Mouse (Mus musculus) T-helper 17 cell (primary cell): ENCODE results near the gene Pdzd2.

Experiments used
- in situ Hi-C, 2 experiments: fragments of 300-600 bp; cut with MboI, MseI; formaldehyde crosslinking; loops; 1 replicate in 1 of 2; 2 replicates in 1 of 2; pipeline ENCODE4 v1.15.1; 2025; ENCODE audit warnings: high pct_unique_total_duplicates in 2 of 2

Pdzd2 gene

GRCm38 (mm10) chr15:12734221-12734620 is 5.5 kb downstream of the Pdzd2 start:
- in situ Hi-C loops = no loop called here

- in situ Hi-C loops = no loop called here
Measured at GRCm38 (mm10) chr15:12732613-12733012, 7.1 kb downstream of the Pdzd2 start.

GRCm38 (mm10) chr15:12728381-12728780 is 11.3 kb downstream of the Pdzd2 start:
- in situ Hi-C loops = no loop called here

- in situ Hi-C loops = no loop called here
Measured at GRCm38 (mm10) chr15:12725256-12725655, 14.5 kb downstream of the Pdzd2 start.

GRCm38 (mm10) chr15:12721684-12722500 is 17.8 kb downstream of the Pdzd2 start:
- in situ Hi-C loops = no loop called here

GRCm38 (mm10) chr15:12718819-12719218 is 20.9 kb downstream of the Pdzd2 start:
- in situ Hi-C loops = no loop called here

GRCm38 (mm10) chr15:12717410-12717809 is 22.3 kb downstream of the Pdzd2 start:
- in situ Hi-C loops = no loop called here

- in situ Hi-C loops = no loop called here
Measured at GRCm38 (mm10) chr15:12716881-12717280, 22.8 kb downstream of the Pdzd2 start.

GRCm38 (mm10) chr15:12714322-12714721 is 25.4 kb downstream of the Pdzd2 start:
- in situ Hi-C loops = no loop called here

- in situ Hi-C loops = no loop called here
Measured at GRCm38 (mm10) chr15:12713216-12713615, 26.5 kb downstream of the Pdzd2 start.

GRCm38 (mm10) chr15:12710036-12710435 is 29.7 kb downstream of the Pdzd2 start:
- in situ Hi-C loops = no loop called here

GRCm38 (mm10) chr15:12708297-12708696 is 31.4 kb downstream of the Pdzd2 start:
- in situ Hi-C loops = no loop called here

- in situ Hi-C loops = no loop called here
Measured at GRCm38 (mm10) chr15:12706902-12707301, 32.8 kb downstream of the Pdzd2 start.

GRCm38 (mm10) chr15:12700367-12700766 is 39.4 kb downstream of the Pdzd2 start:
- in situ Hi-C loops = no loop called here

GRCm38 (mm10) chr15:12697741-12698140 is 42.0 kb downstream of the Pdzd2 start:
- in situ Hi-C loops = no loop called here

- in situ Hi-C loops = no loop called here
Measured at GRCm38 (mm10) chr15:12696889-12697288, 42.8 kb downstream of the Pdzd2 start.

GRCm38 (mm10) chr15:12689716-12690381 is 49.9 kb downstream of the Pdzd2 start:
- in situ Hi-C loops = no loop called here

- in situ Hi-C loops = no loop called here
Measured at GRCm38 (mm10) chr15:12682549-12682948, 57.2 kb downstream of the Pdzd2 start.

GRCm38 (mm10) chr15:12681891-12682290 is 57.8 kb downstream of the Pdzd2 start:
- in situ Hi-C loops = no loop called here

- in situ Hi-C loops = no loop called here
Measured at GRCm38 (mm10) chr15:12680750-12681149, 59.0 kb downstream of the Pdzd2 start.

- in situ Hi-C loops = no loop called here
Measured at GRCm38 (mm10) chr15:12679996-12680395, 59.7 kb downstream of the Pdzd2 start.

GRCm38 (mm10) chr15:12678540-12679112 is 61.1 kb downstream of the Pdzd2 start:
- in situ Hi-C loops = no loop called here

GRCm38 (mm10) chr15:12675366-12675765 is 64.4 kb downstream of the Pdzd2 start:
- in situ Hi-C loops = no loop called here
